Mouse (Mus musculus) forebrain, embryonic 11.5 days (tissue): ENCODE results near the gene Gm20388. TPM values are rescaled to one million over a fixed set of nuclear protein-coding genes. Genes with fewer than 3 reads are reported as not detected.
A peak's percentile ranks its signal among the peaks of the same experiment; 100 is the strongest.

Experiments used
- ATAC-seq: fragments of 200-750 bp; cut with Nextera tagmentation; replicated peaks from 2 replicates; pipeline ENCODE4 v1.8.0; 2017; ENCODE audit warnings: moderate TSS enrichment; ENCODE audit not compliant: low FRiP score
- DNase-seq: peaks from one replicate; pipeline ENCODE4 v3.0.0-alpha.2; 2017; ENCODE audit warnings: low spot score
- H3K27ac ChIP-seq: fragments of 300-500 bp; sonication (generic); 2 replicates; pipeline ENCODE4 v1.5.1; 2014; ENCODE audit warnings: low read depth, low read length
- H3K27me3 ChIP-seq: fragments of 300-500 bp; sonication (generic); 2 replicates; pipeline ENCODE4 v1.6.1; 2014; ENCODE audit warnings: mild to moderate bottlenecking, low read length, mixed read lengths; ENCODE audit not compliant: control insufficient read depth, insufficient read depth
- H3K36me3 ChIP-seq: fragments of 300-500 bp; sonication (generic); 2 replicates; pipeline ENCODE4 v1.6.1; 2014; ENCODE audit warnings: mild to moderate bottlenecking, low read length, moderate library complexity, mixed read lengths; ENCODE audit not compliant: control insufficient read depth, insufficient read depth
- H3K4me1 ChIP-seq: fragments of 300-500 bp; sonication (generic); replicated peaks from 2 replicates; pipeline ENCODE4 v1.6.1; 2014; ENCODE audit warnings: low read length, mixed read lengths; ENCODE audit not compliant: control insufficient read depth, insufficient read depth
- H3K4me2 ChIP-seq: fragments of 300-500 bp; sonication (generic); 2 replicates; pipeline ENCODE4 v1.6.1; 2014; ENCODE audit warnings: low read depth, mild to moderate bottlenecking, low read length, moderate library complexity, mixed read lengths; ENCODE audit not compliant: severe bottlenecking
- H3K4me3 ChIP-seq: fragments of 300-500 bp; sonication (generic); 2 replicates; pipeline ENCODE4 v1.5.1; 2014; ENCODE audit warnings: low read depth, low read length
- H3K9ac ChIP-seq: fragments of 300-500 bp; sonication (generic); 2 replicates; pipeline ENCODE4 v1.6.1; 2014; ENCODE audit warnings: low read length
- H3K9me3 ChIP-seq: fragments of 300-500 bp; sonication (generic); 2 replicates; pipeline ENCODE4 v1.6.1; 2016; ENCODE audit warnings: low read length, mixed read lengths; ENCODE audit not compliant: control insufficient read depth
- WGBS: fragments of 180-500 bp; shearing (Covaris S2); extraction: QIAGEN DNeasy Blood & Tissue Kit; methylation state at CpG from one replicate; pipeline ENCODE4 v1.1.7; 2014; 5-methylcytosine and 5-hydroxymethylcytosine counted together
- polyA plus RNA-seq: library from polyadenylated mRNA; unstranded; fragments of >200 nt; fragmentation: Nextera tagmentation; extraction: Ambion mirVana; gene quantifications from 2 replicates; pipeline ENCODE4 v1.2.1, GENCODE M21; 2014

The Gm20388 gene
- polyA plus RNA-seq, 1 experiment from 2014 or later: not detected

GRCm38 (mm10) chr8:121385540-121385939 lies 1474.9 kb downstream of the Gm20388 start:
- no peak overlapping the region for H3K9ac ChIP-seq
- H3K27me3 ChIP-seq: peaks cover 3% of the 10 kb centered on the region; the same call in 1 of the 2 replicates
- H3K27ac ChIP-seq: no peak overlapping the region
- DNase-seq (no peak), ATAC-seq (no peak)
- no peaks in the 10 kb centered on the region for H3K9me3 ChIP-seq
- H3K4me1 ChIP-seq: no peaks in the 10 kb centered on the region; the same call in 1 of the 2 replicates
- H3K4me3 ChIP-seq: no peak overlapping the region
- H3K36me3 ChIP-seq: no peaks in the 10 kb centered on the region
- no peak overlapping the region for H3K4me2 ChIP-seq
- 61% methylated on average over 7 of the region's 7 CpGs for WGBS

- no peak overlapping the region for H3K9ac ChIP-seq
- ATAC-seq: no peak
- H3K4me3 ChIP-seq: no peak overlapping the region
- no peak overlapping the region for H3K27ac ChIP-seq
- no peaks in the 10 kb centered on the region for H3K36me3 ChIP-seq
- DNase-seq: peak; percentile 72
- H3K4me2 ChIP-seq: no peak overlapping the region
- H3K9me3 ChIP-seq: no peaks in the 10 kb centered on the region
- H3K4me1 ChIP-seq: peaks cover 5% of the 10 kb centered on the region; the same call in 1 of the 2 replicates
- peaks cover 26% of the 10 kb centered on the region for H3K27me3 ChIP-seq
- WGBS: 14% methylated on average over 11 of the region's 11 CpGs
Measured at GRCm38 (mm10) chr8:121390608-121391007, 1480.0 kb downstream of the Gm20388 start.

GRCm38 (mm10) chr8:121391254-121391653 lies 1480.6 kb downstream of the Gm20388 start:
- H3K27me3 ChIP-seq: peaks cover 26% of the 10 kb centered on the region
- H3K4me3 ChIP-seq: no peak overlapping the region
- no peak overlapping the region for H3K27ac ChIP-seq
- no peaks in the 10 kb centered on the region for H3K9me3 ChIP-seq
- no peak overlapping the region for H3K4me2 ChIP-seq
- H3K9ac ChIP-seq: no peak overlapping the region
- peaks cover 11% of the 10 kb centered on the region for H3K4me1 ChIP-seq
- WGBS: 13% methylated on average over 9 of the region's 9 CpGs
- H3K36me3 ChIP-seq: no peaks in the 10 kb centered on the region
- ATAC-seq: no peak
- DNase-seq: no peak

- Histone ChIP-seq H3K9me3 (no peaks in the 10 kb centered on the region), H3K4me1 (peaks cover 15% of the 10 kb centered on the region), H3K9ac (no peak overlapping the region), H3K4me2 (no peak overlapping the region), H3K36me3 (no peaks in the 10 kb centered on the region), H3K27ac (no peak overlapping the region), H3K4me3 (no peak overlapping the region), H3K27me3 (peaks cover 26% of the 10 kb centered on the region)
- DNase-seq (no peak), ATAC-seq (no peak)
- WGBS: 5% methylated on average over 12 of the region's 12 CpGs
Measured at GRCm38 (mm10) chr8:121391771-121392170, 1481.1 kb downstream of the Gm20388 start.

- peaks cover 15% of the 10 kb centered on the region for H3K4me1 ChIP-seq
- DNase-seq: no peak
- no peaks in the 10 kb centered on the region for H3K9me3 ChIP-seq
- H3K36me3 ChIP-seq: no peaks in the 10 kb centered on the region
- ATAC-seq: no peak
- H3K9ac ChIP-seq: no peak overlapping the region
- H3K27me3 ChIP-seq: peaks cover 29% of the 10 kb centered on the region
- no peak overlapping the region for H3K27ac ChIP-seq
- no peak overlapping the region for H3K4me3 ChIP-seq
- 37% methylated on average over 10 of the region's 10 CpGs for WGBS
- H3K4me2 ChIP-seq: no peak overlapping the region
Measured at GRCm38 (mm10) chr8:121392482-121392881, 1481.8 kb downstream of the Gm20388 start.

GRCm38 (mm10) chr8:121393111-121393510 lies 1482.5 kb downstream of the Gm20388 start:
- no peak overlapping the region for H3K27ac ChIP-seq
- peaks cover 29% of the 10 kb centered on the region for H3K27me3 ChIP-seq
- no peak for ATAC-seq
- H3K4me2 ChIP-seq: no peak overlapping the region
- no peak overlapping the region for H3K9ac ChIP-seq
- H3K4me3 ChIP-seq: no peak overlapping the region
- DNase-seq: peak; percentile 69
- WGBS: 19% methylated on average over 9 of the region's 9 CpGs
- H3K4me1 ChIP-seq: peaks cover 15% of the 10 kb centered on the region
- no peaks in the 10 kb centered on the region for H3K36me3 ChIP-seq
- no peaks in the 10 kb centered on the region for H3K9me3 ChIP-seq

GRCm38 (mm10) chr8:121394686-121395085 lies 1484.0 kb downstream of the Gm20388 start:
- DNase-seq (no peak), ATAC-seq (no peak)
- WGBS: 58% methylated on average over 5 of the region's 5 CpGs
- Histone ChIP-seq H3K27me3 (peaks cover 29% of the 10 kb centered on the region), H3K4me2 (no peak overlapping the region), H3K4me1 (peaks cover 15% of the 10 kb centered on the region), H3K36me3 (no peaks in the 10 kb centered on the region), H3K4me3 (no peak overlapping the region), H3K27ac (no peak overlapping the region), H3K9me3 (no peaks in the 10 kb centered on the region), H3K9ac (no peak overlapping the region)

GRCm38 (mm10) chr8:121395316-121395715 lies 1484.7 kb downstream of the Gm20388 start:
- peaks cover 27% of the 10 kb centered on the region for H3K27me3 ChIP-seq
- H3K4me3 ChIP-seq: no peak overlapping the region
- 55% methylated on average over 11 of the region's 11 CpGs for WGBS
- H3K9ac ChIP-seq: no peak overlapping the region
- H3K36me3 ChIP-seq: no peaks in the 10 kb centered on the region
- no peak overlapping the region for H3K4me2 ChIP-seq
- no peak overlapping the region for H3K27ac ChIP-seq
- H3K4me1 ChIP-seq: peaks cover 15% of the 10 kb centered on the region
- ATAC-seq (no peak), DNase-seq (no peak)
- H3K9me3 ChIP-seq: no peaks in the 10 kb centered on the region

- H3K36me3 ChIP-seq: no peaks in the 10 kb centered on the region
- ATAC-seq (0 out of 2 replicates have a peak, but pooled peaks have one; percentile 56), DNase-seq (no peak)
- no peak overlapping the region for H3K27ac ChIP-seq
- no peaks in the 10 kb centered on the region for H3K9me3 ChIP-seq
- no peak overlapping the region for H3K4me3 ChIP-seq
- H3K9ac ChIP-seq: peak overlapping the region; percentile 23; the same call in 1 of the 2 replicates
- peak overlapping the region; percentile 24; the same call in 1 of the 2 replicates for H3K4me2 ChIP-seq
- peaks cover 21% of the 10 kb centered on the region for H3K27me3 ChIP-seq
- peaks cover 15% of the 10 kb centered on the region; the same call in 1 of the 2 replicates for H3K4me1 ChIP-seq
- 3% methylated on average over 11 of the region's 11 CpGs for WGBS
Measured at GRCm38 (mm10) chr8:121396151-121396550, 1485.5 kb downstream of the Gm20388 start.
